Mouse (Mus musculus) testis, adult 10 weeks (tissue): ENCODE data around the gene Olfr767. TPM values are rescaled to one million over a fixed set of nuclear protein-coding genes. Genes with fewer than 3 reads are reported as not detected.

Experiments
- polyA plus RNA-seq: library from polyadenylated mRNA; stranded (reverse); fragments of 350-450 nt; fragmentation: Illumina TruSeq; extraction: RNeasy Lipid Tissue Mini Kit (QIAGEN cat#74804); gene quantifications from one replicate; pipeline ENCODE4 v1.2.3, GENCODE M21; 2014; ENCODE audit warnings: low read depth, low replicate concordance

Gene Olfr767
- not detected for polyA plus RNA-seq

GRCm38 (mm10) chr10:129082810-129083209 lies at the start of gene Olfr767:
TSS of gene Olfr767 (minus strand) at chr10:129082910.

GRCm38 (mm10) chr10:129117761-129118160 lies 35.1 kb upstream of the Olfr767 start, which contains the start of gene Olfr769:
TSS of gene Olfr769 (minus strand) at chr10:129117861.

GRCm38 (mm10) chr10:129099275-129099674 lies 16.6 kb upstream of the Olfr767 start, which contains the start of gene Olfr768:
TSS of gene Olfr768 (minus strand) at chr10:129099375.

GRCm38 (mm10) chr10:129068877-129069276 lies 13.8 kb downstream of the Olfr767 start, which contains the start of gene Olfr766-ps1:
TSS of gene Olfr766-ps1 (minus strand) at chr10:129068977.

DNA sequence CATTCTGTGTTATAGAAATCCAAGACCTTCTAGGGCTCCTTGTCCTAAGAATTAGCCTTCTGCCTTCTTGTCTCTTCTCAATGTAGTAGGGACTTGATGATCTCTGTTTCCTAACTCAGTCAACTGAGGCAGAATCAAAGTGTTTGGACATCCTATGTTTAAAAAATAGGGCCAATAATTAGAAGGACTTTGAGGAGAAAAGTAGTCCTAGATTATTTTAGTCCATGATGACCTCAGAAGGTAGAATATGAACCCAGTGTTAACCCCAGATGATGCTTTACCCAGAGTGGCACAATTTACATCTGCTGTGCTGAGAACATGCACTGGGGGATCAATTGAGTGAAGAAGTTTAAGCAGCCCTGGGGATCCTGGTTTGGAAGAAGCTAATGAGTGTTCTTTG lies 32.8 kb downstream of the Olfr767 start, which contains the start of gene Olfr765:
Gene Olfr765 (minus strand): TSS at position 101 of the 400 bp plus-strand sequence.

DNA sequence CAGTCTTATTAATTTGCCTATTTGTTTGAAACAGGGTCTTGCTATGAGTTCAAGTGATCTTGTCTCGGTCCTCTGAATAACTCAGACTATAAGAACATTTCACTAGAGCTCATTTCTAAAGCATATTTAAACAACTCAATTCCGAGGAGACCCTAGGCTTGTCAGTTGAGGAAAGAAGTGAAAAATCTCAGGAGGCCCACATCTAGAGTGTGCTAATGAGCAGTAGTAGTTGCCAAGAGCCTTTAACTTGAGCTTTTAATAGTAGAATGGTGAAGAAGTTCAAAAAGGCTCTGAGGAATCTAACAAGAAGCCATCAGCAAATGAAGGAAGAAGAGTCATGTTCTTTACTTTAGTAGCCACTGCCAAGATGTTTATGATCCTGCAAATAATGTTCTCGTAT lies 42.9 kb downstream of the Olfr767 start, which contains the start of gene Olfr764-ps1:
Gene Olfr764-ps1 (minus strand): TSS at position 101 of the 400 bp plus-strand sequence.

Other genes starting within 250 kb of the Olfr767 start
- gene Gdf11, start 191.2 kb downstream of the Olfr767 start, polyA plus RNA-seq, result 1.2 TPM
- 53.4 TPM for gene Cd63, start 181.9 kb downstream of the Olfr767 start, polyA plus RNA-seq
- 3.0 TPM for gene Rdh5, start 160.0 kb downstream of the Olfr767 start, polyA plus RNA-seq
- gene Bloc1s1, start 158.9 kb downstream of the Olfr767 start, polyA plus RNA-seq, result 5.1 TPM
- 1.0 TPM for gene Itga7, start 149.1 kb downstream of the Olfr767 start, polyA plus RNA-seq
- 0.22 TPM for gene Mettl7b, start 121.9 kb downstream of the Olfr767 start, polyA plus RNA-seq
- gene Olfr9, start 93.5 kb downstream of the Olfr767 start, polyA plus RNA-seq, result not detected
- not detected for gene Olfr763, start 72.1 kb downstream of the Olfr767 start, polyA plus RNA-seq
- gene Olfr764-ps1, start 43.0 kb downstream of the Olfr767 start, polyA plus RNA-seq, result not detected
- not detected for gene Olfr765, start 32.9 kb downstream of the Olfr767 start, polyA plus RNA-seq
- gene Olfr766-ps1, start 13.9 kb downstream of the Olfr767 start, polyA plus RNA-seq, result not detected
- gene Olfr768, start 16.5 kb upstream of the Olfr767 start, polyA plus RNA-seq, result not detected
- gene Olfr769, start 35.0 kb upstream of the Olfr767 start, polyA plus RNA-seq, result not detected
- not detected for gene Olfr770, start 56.1 kb upstream of the Olfr767 start, polyA plus RNA-seq
- not detected for gene Olfr771, start 81.8 kb upstream of the Olfr767 start, polyA plus RNA-seq
- 0.25 TPM for gene Olfr772, start 95.0 kb upstream of the Olfr767 start, polyA plus RNA-seq
- not detected for gene Olfr773, start 104.5 kb upstream of the Olfr767 start, polyA plus RNA-seq
- not detected for gene Olfr774, start 153.3 kb upstream of the Olfr767 start, polyA plus RNA-seq
- gene Olfr775, start 165.5 kb upstream of the Olfr767 start, polyA plus RNA-seq, result 0.06 TPM
- not detected for gene Olfr776, start 176.2 kb upstream of the Olfr767 start, polyA plus RNA-seq
- gene Olfr777, start 188.6 kb upstream of the Olfr767 start, polyA plus RNA-seq, result not detected
- gene Olfr780, start 235.2 kb upstream of the Olfr767 start, polyA plus RNA-seq, result not detected
- gene Olfr781, start 245.9 kb upstream of the Olfr767 start, polyA plus RNA-seq, result not detected